Mouse (Mus musculus) heart, adult 2 months (tissue): ENCODE data around the gene Lgals9.

Experiments used
- CTCF ChIP-seq: fragments of 200-600 bp; IDR thresholded peaks from 2 replicates; pipeline ENCODE4 v1.8.1; 2022; ENCODE audit warnings: antibody characterized with exemption, mild to moderate bottlenecking, moderate library complexity
- POLR2A ChIP-seq: fragments of 200-500 bp; IDR thresholded peaks from 2 replicates; pipeline ENCODE4 v1.6.1; 2011; ENCODE audit warnings: mild to moderate bottlenecking, low read depth, low read length, control low read depth; ENCODE audit not compliant: insufficient read depth

DNA sequence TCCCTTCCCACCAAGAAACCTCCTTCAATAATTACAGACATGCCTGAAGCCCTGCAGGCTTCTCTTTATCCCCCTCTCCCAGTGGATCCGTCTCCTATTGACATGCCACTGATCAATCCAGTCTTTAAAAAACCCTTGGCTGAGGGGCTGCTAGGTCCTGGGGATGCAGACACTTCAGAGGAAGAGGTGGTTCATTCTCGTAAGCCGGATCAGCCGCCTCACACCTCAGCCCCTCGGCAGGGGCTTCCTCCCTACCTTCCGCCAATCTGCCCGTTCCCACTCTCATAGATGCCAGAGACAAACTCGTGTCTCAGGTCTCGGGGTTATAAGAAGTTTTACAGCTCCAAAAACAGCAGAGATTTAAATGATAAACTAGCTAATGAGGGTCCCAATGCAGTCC lies 5.3 kb upstream of the Lgals9 start:
- TF ChIP-seq POLR2A: no peak
- TF ChIP-seq CTCF: no peak
